Mouse (Mus musculus) embryonic fibroblast, embryonic 13.5 days (primary cell): Measurements from ENCODE around the gene Pilrb1. TPM values are rescaled to one million over a fixed set of nuclear protein-coding genes. Genes with fewer than 3 reads are reported as not detected.
"Not testable (repeated sequence)": the region's sequence is repeated elsewhere in the genome, so short reads cannot be mapped to it uniquely, and the experiment has no call there.

Experiments
- H3K27ac ChIP-seq: 2 replicates; pipeline ENCODE4 v1.5.1; 2012; ENCODE audit warnings: low read length, control low read depth, inconsistent platforms; ENCODE audit not compliant: insufficient read depth
- H3K4me1 ChIP-seq: 2 replicates; pipeline ENCODE4 v1.6.1; 2011; ENCODE audit warnings: low read length; ENCODE audit not compliant: control insufficient read depth, insufficient read depth
- H3K4me3 ChIP-seq: 2 replicates; pipeline ENCODE4 v1.5.1; 2011; ENCODE audit warnings: mild to moderate bottlenecking, control low read depth, low read length; ENCODE audit not compliant: insufficient read depth
- CTCF ChIP-seq: IDR thresholded peaks from 2 replicates; pipeline ENCODE4 v1.5.1; 2011; ENCODE audit warnings: mild to moderate bottlenecking, control low read depth, low read length, moderate library complexity, borderline replicate concordance; ENCODE audit not compliant: insufficient read depth
- POLR2A ChIP-seq: IDR thresholded peaks from 2 replicates; pipeline ENCODE4 v1.6.1; 2011; ENCODE audit warnings: low read depth, mild to moderate bottlenecking, control low read depth, low read length, moderate library complexity
- polyA plus RNA-seq: library from polyadenylated mRNA; stranded (reverse); fragments of >200 nt; gene quantifications from 2 replicates; pipeline ENCODE4 v1.2.4, GENCODE M21; 2011; ENCODE audit warnings: low read depth; ENCODE audit not compliant: missing spikeins, insufficient read length

Gene Pilrb1
- polyA plus RNA-seq, 1 experiment = not detected

DNA sequence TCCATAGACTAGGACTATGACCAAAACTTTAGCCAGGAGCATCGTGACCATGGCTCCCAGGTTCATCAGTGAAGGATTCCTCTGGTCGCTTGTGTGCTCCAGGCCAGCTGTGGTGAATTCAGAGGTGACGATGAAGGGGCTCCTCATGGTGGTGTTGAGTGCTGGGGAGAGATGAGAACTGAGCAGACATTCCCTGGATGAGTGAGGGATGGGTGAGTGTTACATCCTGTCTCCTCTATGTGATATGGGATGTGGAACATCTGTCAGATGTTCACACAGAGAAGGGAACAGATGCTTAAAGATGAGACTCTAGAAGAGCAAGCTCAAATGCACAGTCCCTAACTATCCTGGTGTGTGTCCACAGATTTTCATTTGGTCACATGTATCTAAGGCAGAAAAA is 3.0 kb downstream of the Pilrb1 start:
- H3K4me3 ChIP-seq, H3K4me1 ChIP-seq, H3K27ac ChIP-seq: not testable (repeated sequence)

DNA sequence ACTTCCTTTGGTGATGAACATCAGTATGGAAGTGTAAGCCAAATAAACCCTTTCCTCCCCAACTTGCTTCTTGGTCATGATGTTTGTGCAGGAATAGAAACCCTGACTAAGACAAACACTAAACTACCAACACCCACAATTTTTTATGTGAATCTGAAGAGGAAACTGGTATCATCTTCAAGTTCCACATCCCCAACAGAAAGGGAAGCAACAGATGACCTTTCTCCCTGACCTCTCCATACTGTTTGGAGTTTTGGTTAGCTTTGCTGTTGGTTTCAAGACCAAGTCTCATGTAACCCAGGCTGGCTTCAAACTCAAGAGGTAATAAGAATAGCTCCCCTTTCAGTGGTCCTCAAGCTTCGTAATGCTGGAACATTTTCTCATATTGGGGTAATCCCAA is 7.6 kb downstream of the Pilrb1 start:
- not testable (repeated sequence) for H3K4me3 ChIP-seq, H3K27ac ChIP-seq, H3K4me1 ChIP-seq

DNA sequence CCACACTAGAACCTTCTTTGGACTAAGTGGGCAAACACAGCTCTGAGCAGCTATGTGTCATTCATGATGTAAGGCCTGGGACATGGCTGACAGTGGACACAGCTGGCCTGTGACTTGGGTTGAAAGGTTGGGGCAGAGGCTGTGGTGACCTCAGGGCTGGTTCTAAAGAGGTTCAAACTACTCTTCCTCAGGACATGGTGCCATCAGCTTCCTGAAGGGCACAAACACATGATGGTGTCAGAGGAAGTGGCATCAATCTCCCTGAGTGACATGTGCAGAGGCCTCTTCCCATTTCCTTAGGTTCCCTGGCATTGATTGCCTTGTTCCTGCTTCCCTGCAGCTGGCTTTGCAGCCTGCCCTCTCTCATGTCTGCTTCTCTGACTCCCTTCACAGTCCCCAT is 20.8 kb downstream of the Pilrb1 start:
- H3K27ac ChIP-seq, H3K4me3 ChIP-seq, H3K4me1 ChIP-seq: not testable (repeated sequence)

- Histone ChIP-seq H3K4me3 (no peak overlapping the region), H3K4me1 (no peaks in the 10 kb centered on the region), H3K27ac (no peak overlapping the region)
- no peak for TF ChIP-seq CTCF
- TF ChIP-seq POLR2A = no peak
These were observed 21.3 kb downstream of the Pilrb1 start for GRCm38 (mm10) chr5:137836611-137837010.

GRCm38 (mm10) chr5:137835966-137836520 is 21.9 kb downstream of the Pilrb1 start, which contains the start of gene Pilra:
Gene Pilra (minus strand): TSS chr5:137836281.
- not testable (repeated sequence) for H3K4me3 ChIP-seq, H3K27ac ChIP-seq, H3K4me1 ChIP-seq

DNA sequence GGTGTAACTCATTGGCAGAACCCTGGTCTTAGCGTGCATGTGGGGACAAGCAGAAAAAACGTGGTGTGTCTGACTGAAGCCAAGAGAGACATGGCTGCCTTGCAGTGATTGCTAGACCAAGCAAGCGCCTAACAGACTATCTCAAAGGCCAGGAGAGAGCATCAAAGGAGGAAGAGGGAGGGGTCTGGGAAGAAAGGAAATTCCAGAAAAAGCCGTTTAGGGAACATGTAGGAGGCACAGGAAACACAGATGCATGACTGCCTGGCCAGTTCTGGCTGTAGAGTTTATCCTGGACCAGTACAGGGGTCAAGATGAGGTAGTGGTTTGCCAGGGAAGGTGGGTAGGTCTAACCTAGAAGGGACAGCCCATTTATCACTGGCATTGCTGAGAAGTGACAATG is 24.4 kb downstream of the Pilrb1 start:
- no peak overlapping the region for H3K4me3 ChIP-seq
- H3K27ac ChIP-seq = no peak overlapping the region
- H3K4me1 ChIP-seq = no peaks in the 10 kb centered on the region
- no peak for TF ChIP-seq CTCF
- no peak for TF ChIP-seq POLR2A

DNA sequence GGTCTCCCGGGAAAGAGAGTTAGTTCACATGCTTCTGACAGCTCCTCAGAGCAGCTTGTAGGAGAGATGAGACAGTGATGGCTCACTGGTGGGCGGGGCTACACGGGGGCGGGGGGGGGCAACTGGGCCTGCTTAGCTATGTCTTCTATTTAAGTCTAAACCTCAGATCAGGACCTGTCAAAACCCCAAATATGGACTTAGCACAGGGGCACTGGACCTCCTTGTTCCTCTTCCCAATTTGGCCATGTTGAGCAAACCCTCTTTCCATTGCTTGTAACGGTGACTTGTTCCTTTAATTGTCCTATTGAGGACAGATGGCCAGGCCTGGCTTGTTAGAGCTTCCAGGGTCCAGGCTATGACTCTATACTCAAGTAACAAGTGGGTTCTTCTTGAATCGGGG is 26.4 kb downstream of the Pilrb1 start:
- no peaks in the 10 kb centered on the region for H3K4me1 ChIP-seq
- no peak overlapping the region for H3K4me3 ChIP-seq
- no peak overlapping the region for H3K27ac ChIP-seq
- TF ChIP-seq POLR2A = no peak
- no peak for TF ChIP-seq CTCF

- Histone ChIP-seq H3K27ac (no peak overlapping the region), H3K4me3 (no peak overlapping the region), H3K4me1 (no peaks in the 10 kb centered on the region)
- no peak for TF ChIP-seq POLR2A
These were observed 26.8 kb downstream of the Pilrb1 start for GRCm38 (mm10) chr5:137831106-137831505.

GRCm38 (mm10) chr5:137830238-137830637 is 27.7 kb downstream of the Pilrb1 start:
- H3K4me1 ChIP-seq = no peaks in the 10 kb centered on the region
- no peak for TF ChIP-seq CTCF
- no peak for TF ChIP-seq POLR2A

DNA sequence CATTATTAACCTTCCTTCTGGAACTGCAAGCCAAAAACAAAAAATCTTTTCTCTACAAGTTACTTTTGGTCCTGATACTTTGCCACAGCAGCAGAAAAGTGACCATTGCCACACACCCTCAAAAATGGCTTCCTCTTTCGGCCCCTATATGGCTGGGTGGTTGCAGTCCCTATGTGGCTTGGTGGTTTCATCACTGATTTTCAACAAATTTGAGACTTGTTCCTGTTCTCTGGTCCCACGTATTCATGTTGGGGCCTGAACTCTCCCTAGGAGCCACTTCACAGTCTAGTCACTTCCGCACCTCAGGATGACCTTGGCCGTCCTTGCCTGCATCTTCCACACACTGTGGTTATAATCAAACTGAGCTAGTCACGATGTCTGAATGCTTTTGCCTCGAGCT is 29.2 kb downstream of the Pilrb1 start:
- TF ChIP-seq CTCF (no peak), POLR2A (no peak)
- H3K4me3 ChIP-seq = no peak overlapping the region
- H3K4me1 ChIP-seq = no peaks in the 10 kb centered on the region
- H3K27ac ChIP-seq = no peak overlapping the region

More at GRCm38 (mm10) chr5:137830238-137830637, 27.7 kb downstream of the Pilrb1 start:
- H3K27ac ChIP-seq = no peak overlapping the region
- no peak overlapping the region for H3K4me3 ChIP-seq

DNA sequence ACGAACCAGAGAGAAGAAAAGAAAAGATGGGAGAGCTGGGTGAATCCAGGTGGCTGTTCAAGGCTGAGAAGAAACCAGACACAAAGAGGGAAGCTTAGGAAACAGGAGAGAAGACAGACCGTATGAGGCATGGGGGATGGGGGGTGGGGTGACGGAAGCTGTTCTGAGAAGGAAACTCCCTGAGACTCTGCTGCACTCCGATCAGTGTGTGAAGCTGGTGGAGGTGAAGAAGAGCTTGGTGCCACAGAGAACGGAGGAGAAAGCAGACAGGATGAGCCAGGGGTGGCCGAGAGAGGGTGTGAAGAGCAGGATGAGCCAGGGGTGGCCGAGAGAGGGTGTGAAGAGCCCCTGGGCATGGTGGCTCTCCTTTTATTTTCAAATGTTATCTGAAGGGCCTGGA is 31.5 kb downstream of the Pilrb1 start:
- no peaks in the 10 kb centered on the region for H3K4me1 ChIP-seq
- H3K4me3 ChIP-seq = no peak overlapping the region
- TF ChIP-seq POLR2A (no peak), CTCF (no peak)
- no peak overlapping the region for H3K27ac ChIP-seq

- H3K4me3 ChIP-seq = no peak overlapping the region
- H3K27ac ChIP-seq = no peak overlapping the region
- no peaks in the 10 kb centered on the region for H3K4me1 ChIP-seq
- no peak for TF ChIP-seq CTCF
- no peak for TF ChIP-seq POLR2A
These were observed 31.9 kb downstream of the Pilrb1 start for GRCm38 (mm10) chr5:137825971-137826370.
